Mouse (Mus musculus) adrenal gland, postnatal 14 days (tissue): Measurements from ENCODE around the gene Hbb-bh2. TPM values are rescaled to one million over a fixed set of nuclear protein-coding genes. Genes with fewer than 3 reads are reported as not detected.
A peak's percentile ranks its signal among the peaks of the same experiment; 100 is the strongest.
"Not testable (repeated sequence)": the region's sequence is repeated elsewhere in the genome, so short reads cannot be mapped to it uniquely, and the experiment has no call there.

Experiments
- DNase-seq: peaks from one replicate; pipeline ENCODE4 v3.0.0; 2021; ENCODE audit warnings: mixed read lengths
- long read RNA-seq, 2 experiments: library from polyadenylated mRNA; stranded (forward); transcript quantifications; one replicate each; pipeline ENCODE4 v2.0.0; 2021
- total RNA-seq: library from RNA; stranded (reverse); gene quantifications from 2 replicates; pipeline ENCODE4 v1.2.3, GENCODE M21; 2021

The Hbb-bh2 gene
- not detected in 2 replicates for total RNA-seq
- long read RNA-seq, experiment 1: 0 reads
- long read RNA-seq, experiment 2: 0 reads

- no peak for DNase-seq
Measured at GRCm38 (mm10) chr7:103840268-103840667, at the start of gene Hbb-bh2. Gene Hbb-bh2, minus strand, starts transcription at chr7:103840520.

- DNase-seq: no peak
Measured at GRCm38 (mm10) chr7:103886152-103886551, 45.8 kb upstream of the Hbb-bh2 start, which contains the start of gene Olfr66. Gene Olfr66, minus strand, starts transcription at chr7:103886252.

GRCm38 (mm10) chr7:103877093-103877492, 36.8 kb upstream of the Hbb-bh2 start:
- no peak for DNase-seq

- no peak for DNase-seq
Measured at GRCm38 (mm10) chr7:103874451-103874850, 34.1 kb upstream of the Hbb-bh2 start.

- DNase-seq: no peak
Measured at GRCm38 (mm10) chr7:103873064-103873463, 32.7 kb upstream of the Hbb-bh2 start.

- no peak for DNase-seq
Measured at GRCm38 (mm10) chr7:103870667-103871066, 30.3 kb upstream of the Hbb-bh2 start.

- no peak for DNase-seq
Measured at GRCm38 (mm10) chr7:103865716-103866115, 25.4 kb upstream of the Hbb-bh2 start.

GRCm38 (mm10) chr7:103861531-103861930, 21.2 kb upstream of the Hbb-bh2 start:
- DNase-seq: no peak

GRCm38 (mm10) chr7:103860855-103861254, 20.5 kb upstream of the Hbb-bh2 start:
- DNase-seq: peak; percentile 75

GRCm38 (mm10) chr7:103859076-103859475, 18.8 kb upstream of the Hbb-bh2 start:
- no peak for DNase-seq

GRCm38 (mm10) chr7:103854669-103855068, 14.3 kb upstream of the Hbb-bh2 start:
- DNase-seq: no peak

- DNase-seq: no peak
Measured at GRCm38 (mm10) chr7:103853090-103853489, 12.8 kb upstream of the Hbb-bh2 start, which contains the start of gene Hbb-y. Gene Hbb-y, minus strand, starts transcription at chr7:103853216.

GRCm38 (mm10) chr7:103844525-103845325, 4.4 kb upstream of the Hbb-bh2 start:
- no peak for DNase-seq

- DNase-seq: no peak
Measured at GRCm38 (mm10) chr7:103843034-103843433, 2.7 kb upstream of the Hbb-bh2 start, which contains the start of gene Hbb-bh1. Gene Hbb-bh1, minus strand, starts transcription at chr7:103843164.

- no peak for DNase-seq
Measured at GRCm38 (mm10) chr7:103827808-103828207, 12.5 kb downstream of the Hbb-bh2 start, which contains the start of gene Hbb-bs. Gene Hbb-bs, minus strand, starts transcription at chr7:103828096.

GRCm38 (mm10) chr7:103827139-103827538, 13.2 kb downstream of the Hbb-bh2 start:
- DNase-seq: not testable (repeated sequence)

- DNase-seq: no peak
Measured at GRCm38 (mm10) chr7:103826255-103826887, 13.9 kb downstream of the Hbb-bh2 start.

GRCm38 (mm10) chr7:103825536-103826254, 14.6 kb downstream of the Hbb-bh2 start:
- DNase-seq: no peak

- no peak for DNase-seq
Measured at GRCm38 (mm10) chr7:103824597-103824996, 15.7 kb downstream of the Hbb-bh2 start.

- DNase-seq: not testable (repeated sequence)
Measured at GRCm38 (mm10) chr7:103815085-103815484, 25.2 kb downstream of the Hbb-bh2 start.

- DNase-seq: no peak
Measured at GRCm38 (mm10) chr7:103813766-103814165, 26.6 kb downstream of the Hbb-bh2 start, which contains the start of gene Hbb-bt. Gene Hbb-bt, minus strand, starts transcription at chr7:103813996.

- DNase-seq: not testable (repeated sequence)
Measured at GRCm38 (mm10) chr7:103813152-103813551, 27.2 kb downstream of the Hbb-bh2 start.
